ENCODE assay signal across 8 mouse cellular contexts in the genomic region with DNA sequence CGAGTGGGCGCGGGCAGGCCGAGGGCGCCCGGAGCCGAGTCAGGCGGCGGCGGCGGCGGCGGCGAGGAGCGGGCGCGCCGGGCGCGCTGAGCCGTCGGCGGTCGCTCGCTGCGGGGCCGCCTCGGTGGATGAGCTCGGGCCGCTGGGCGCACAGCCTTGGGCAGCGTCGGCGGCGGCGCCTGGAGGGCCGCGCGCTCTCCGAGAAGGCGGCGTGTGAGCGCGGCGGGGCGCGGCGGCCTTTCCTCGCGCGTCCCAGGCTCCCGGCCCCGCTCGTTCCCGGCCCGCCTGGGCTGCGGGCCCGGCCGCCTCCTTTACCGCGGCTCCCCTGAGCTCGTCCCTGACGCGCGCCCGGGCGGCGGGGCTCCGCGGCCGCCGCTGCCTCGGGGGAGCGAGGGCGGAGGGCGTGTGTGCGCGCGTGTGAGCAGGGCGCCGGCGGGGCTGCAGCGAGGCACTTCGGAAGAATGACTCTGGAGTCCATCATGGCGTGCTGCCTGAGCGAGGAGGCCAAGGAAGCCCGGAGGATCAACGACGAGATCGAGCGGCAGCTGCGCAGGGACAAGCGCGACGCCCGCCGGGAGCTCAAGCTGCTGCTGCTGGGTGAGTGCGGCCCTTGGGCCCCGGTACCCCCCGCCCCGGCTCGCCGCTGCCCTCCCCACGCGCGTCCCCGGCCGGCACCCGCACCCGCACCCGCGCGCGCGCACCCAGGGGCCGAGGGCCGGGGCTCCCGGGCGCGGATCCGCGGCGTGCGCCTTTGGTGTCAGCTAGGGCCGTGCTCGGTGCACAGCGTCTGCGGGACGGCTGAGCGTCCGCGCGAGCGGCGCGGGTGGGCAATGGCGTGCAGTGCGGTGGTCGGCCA. TPM values are rescaled to one million over a fixed set of nuclear protein-coding genes. Genes with fewer than 3 reads are reported as not detected.
DNase-seq lines count a peak whose midpoint lies in the region; ATAC-seq and TF ChIP-seq lines count a peak whose summit lies in the region.

No protein-coding gene starts in this region.

- no peaks in the 10 kb centered on the region for H3K36me3 ChIP-seq in forebrain, embryonic 11.5 days (ENCODE audit: control insufficient read depth, insufficient read depth, low read length)
- H3K36me3 ChIP-seq in heart, postnatal 0 days (replicated peaks; ENCODE audit: control insufficient read depth, insufficient read depth, low read length) = no peaks in the 10 kb centered on the region
- no peaks in the 10 kb centered on the region for H3K36me3 ChIP-seq in liver, postnatal 0 days (replicated peaks; ENCODE audit: insufficient read depth, low read length)
- no peaks in the 10 kb centered on the region for H3K36me3 ChIP-seq in neural tube, embryonic 14.5 days (ENCODE audit: control insufficient read depth, insufficient read depth, low read length)
- H3K36me3 ChIP-seq in testis, adult 2 months (ENCODE audit: control insufficient read depth, insufficient read depth, low read length) = no peaks in the 10 kb centered on the region

- peak overlapping the region; percentile 67 for H3K4me2 ChIP-seq in forebrain, embryonic 11.5 days (ENCODE audit: low read depth, low read length, severe bottlenecking)
- peak overlapping the region; percentile 70 for H3K4me2 ChIP-seq in heart, postnatal 0 days (ENCODE audit: low read depth, low read length)
- H3K4me2 ChIP-seq in liver, postnatal 0 days (ENCODE audit: low read depth, low read length) = peak overlapping the region; percentile 81
- H3K4me2 ChIP-seq in neural tube, embryonic 14.5 days (ENCODE audit: low read depth, low read length) = peak overlapping the region; percentile 84

- TF ChIP-seq CTCF in bone marrow macrophage, adult 2 months (IDR thresholded peaks at IDR 0.05; ENCODE audit: low read depth, low read length) = no peak
- TF ChIP-seq CTCF in heart, postnatal 0 days (IDR thresholded peaks at IDR 0.05; ENCODE audit: low read depth) = no peak
- no peak for TF ChIP-seq CTCF in liver, postnatal 0 days (IDR thresholded peaks at IDR 0.05; ENCODE audit: low read depth)
- no peak for TF ChIP-seq CTCF in testis, adult 2 months (IDR thresholded peaks at IDR 0.05; ENCODE audit: control insufficient read depth, insufficient read depth, insufficient replicate concordance, low read depth, low read length)

- under 1% methylated on average over 115 of the region's 139 CpGs for WGBS in forebrain, embryonic 11.5 days
- under 1% methylated on average over 92 of the region's 139 CpGs for WGBS in heart, postnatal 0 days
- under 1% methylated on average over 71 of the region's 139 CpGs for WGBS in liver, postnatal 0 days (ENCODE audit: insufficient replicate concordance)
- under 1% methylated on average over 94 of the region's 139 CpGs for WGBS in neural tube, embryonic 14.5 days

- ATAC-seq in forebrain, embryonic 11.5 days (replicated peaks; ENCODE audit: low FRiP score) = peak; percentile 68
- peak; percentile 51 for ATAC-seq in heart, postnatal 0 days (ENCODE audit: insufficient read depth, low read depth)
- ATAC-seq in liver, postnatal 0 days = peak; percentile 52
- ATAC-seq in neural tube, embryonic 14.5 days (ENCODE audit: low read depth) = peak; percentile 69

- no peaks in the 10 kb centered on the region for H3K27me3 ChIP-seq in forebrain, embryonic 11.5 days (ENCODE audit: control insufficient read depth, insufficient read depth, low read length)
- no peaks in the 10 kb centered on the region for H3K27me3 ChIP-seq in heart, postnatal 0 days (ENCODE audit: control insufficient read depth, insufficient read depth, low read length)
- H3K27me3 ChIP-seq in liver, postnatal 0 days (ENCODE audit: insufficient read depth, low read length) = no peaks in the 10 kb centered on the region
- no peaks in the 10 kb centered on the region for H3K27me3 ChIP-seq in neural tube, embryonic 14.5 days (ENCODE audit: control insufficient read depth, insufficient read depth, low read length)
- H3K27me3 ChIP-seq in testis, adult 2 months (ENCODE audit: control insufficient read depth, insufficient read depth, low read length) = no peaks in the 10 kb centered on the region

- no peaks in the 10 kb centered on the region for H3K9me3 ChIP-seq in forebrain, embryonic 11.5 days (ENCODE audit: control insufficient read depth, low read length)
- no peaks in the 10 kb centered on the region for H3K9me3 ChIP-seq in heart, postnatal 0 days (replicated peaks; ENCODE audit: control insufficient read depth, low read length)
- no peaks in the 10 kb centered on the region for H3K9me3 ChIP-seq in liver, postnatal 0 days (ENCODE audit: low read length)
- no peaks in the 10 kb centered on the region for H3K9me3 ChIP-seq in neural tube, embryonic 14.5 days (ENCODE audit: control insufficient read depth, low read length)

- H3K4me3 ChIP-seq in bone marrow macrophage, adult 2 months (ENCODE audit: insufficient read depth, low read length) = peak overlapping the region; percentile 100
- H3K4me3 ChIP-seq in forebrain, embryonic 11.5 days (ENCODE audit: low read depth, low read length) = peak overlapping the region; percentile 96
- H3K4me3 ChIP-seq in heart, postnatal 0 days (ENCODE audit: low read depth, low read length) = peak overlapping the region; percentile 99
- H3K4me3 ChIP-seq in liver, postnatal 0 days (ENCODE audit: low read depth, low read length) = peak overlapping the region; percentile 81
- H3K4me3 ChIP-seq in neural tube, embryonic 14.5 days (ENCODE audit: low read depth, low read length) = peak overlapping the region; percentile 94
- H3K4me3 ChIP-seq in testis, adult 2 months (ENCODE audit: control insufficient read depth, low read depth, low read length) = peak overlapping the region; percentile 97

- no peak for TF ChIP-seq EP300 in heart, postnatal 0 days (IDR thresholded peaks at IDR 0.05; ENCODE audit: low read depth)
- no peak for TF ChIP-seq EP300 in liver, postnatal 0 days (IDR thresholded peaks at IDR 0.05; ENCODE audit: low read depth)

- peak overlapping the region; percentile 97 for H3K9ac ChIP-seq in forebrain, embryonic 11.5 days (ENCODE audit: low read length)
- H3K9ac ChIP-seq in heart, postnatal 0 days (replicated peaks; ENCODE audit: low read depth, low read length) = peak overlapping the region; percentile 99
- H3K9ac ChIP-seq in liver, postnatal 0 days (replicated peaks) = peak overlapping the region; percentile 88
- peak overlapping the region; percentile 99 for H3K9ac ChIP-seq in neural tube, embryonic 14.5 days (replicated peaks; ENCODE audit: low read depth, low read length)

- H3K4me1 ChIP-seq in bone marrow macrophage, adult 2 months (ENCODE audit: control insufficient read depth, insufficient read depth, low read length) = peaks cover 32% of the 10 kb centered on the region
- H3K4me1 ChIP-seq in forebrain, embryonic 11.5 days (replicated peaks; ENCODE audit: control insufficient read depth, insufficient read depth, low read length) = no peaks in the 10 kb centered on the region
- peaks cover 34% of the 10 kb centered on the region for H3K4me1 ChIP-seq in heart, postnatal 0 days (ENCODE audit: control insufficient read depth, insufficient read depth)
- H3K4me1 ChIP-seq in liver, postnatal 0 days (ENCODE audit: insufficient read depth) = peaks cover 24% of the 10 kb centered on the region
- peaks cover 25% of the 10 kb centered on the region for H3K4me1 ChIP-seq in neural tube, embryonic 14.5 days (ENCODE audit: control insufficient read depth, insufficient read depth, low read length)
- H3K4me1 ChIP-seq in testis, adult 2 months (ENCODE audit: control insufficient read depth, insufficient read depth, low read length) = peaks cover 5% of the 10 kb centered on the region

- H3K27ac ChIP-seq in bone marrow macrophage, adult 2 months (ENCODE audit: insufficient read depth, low read depth, low read length) = peak overlapping the region; percentile 87
- peak overlapping the region; percentile 97 for H3K27ac ChIP-seq in forebrain, embryonic 11.5 days (ENCODE audit: low read depth, low read length)
- peak overlapping the region; percentile 99 for H3K27ac ChIP-seq in heart, postnatal 0 days (ENCODE audit: low read depth)
- peak overlapping the region; percentile 97 for H3K27ac ChIP-seq in liver, postnatal 0 days (ENCODE audit: low read depth)
- peak overlapping the region; percentile 99 for H3K27ac ChIP-seq in neural tube, embryonic 14.5 days (ENCODE audit: low read depth, low read length)
- peak overlapping the region; percentile 88 for H3K27ac ChIP-seq in testis, adult 2 months (ENCODE audit: control insufficient read depth, insufficient read depth, low read depth, low read length)

- DNase-seq in CD4-positive helper T cell, adult 2 months (ENCODE audit: low read depth, low spot score) = peak; percentile 53
- peak; percentile 86 for DNase-seq in forebrain, embryonic 11.5 days (ENCODE audit: low spot score)
- DNase-seq in heart, postnatal 0 days (ENCODE audit: low spot score) = no peak
- peak; percentile 55 to 75 for DNase-seq in kidney, postnatal 36 days
- peak; percentile 60 for DNase-seq in liver, postnatal 0 days

- no peak for TF ChIP-seq POLR2A in bone marrow macrophage, adult 2 months (IDR thresholded peaks at IDR 0.05; ENCODE audit: borderline replicate concordance, low read depth, low read length)
- TF ChIP-seq POLR2A in testis, adult 2 months (IDR thresholded peaks at IDR 0.05; ENCODE audit: control insufficient read depth, low read depth, low read length) = peak; percentile 51

RNA-seq across cellular contexts. Expression of gene Gnaq, which starts 0.5 kb away (rescaled TPM):
- polyA plus RNA-seq in bone marrow macrophage, adult 2 months (2012; ENCODE audit: insufficient read depth, insufficient read length, missing spikeins) = 86.9 and 96.5 TPM in 2 replicates
- 19.7 and 21.4 TPM in 2 replicates for polyA plus RNA-seq in forebrain, embryonic 11.5 days (2014; fragmentation: Nextera tagmentation; extraction: Ambion mirVana)
- 24.6 and 27.0 TPM in 2 replicates for total RNA-seq in heart, postnatal 0 days (2014; rRNA removed; ENCODE audit: low replicate concordance)
- 11.9 and 12.7 TPM in 2 replicates for polyA plus RNA-seq in heart, postnatal 0 days (2015; fragmentation: Nextera tagmentation; extraction: Ambion mirVana)
- polyA plus RNA-seq in liver, postnatal 0 days (2015; fragmentation: Nextera tagmentation; extraction: Ambion mirVana) = 4.9 and 5.3 TPM in 2 replicates
- 56.1 and 59.0 TPM in 2 replicates for polyA plus RNA-seq in neural tube, embryonic 14.5 days (2014; fragmentation: Nextera tagmentation; extraction: Ambion mirVana)
- 4.5 and 5.5 TPM in 2 replicates for polyA plus RNA-seq in testis, adult 2 months (2012; rRNA removed)
